Mouse (Mus musculus): ENCODE data around the gene Zeb2. TPM values are rescaled to one million over a fixed set of nuclear protein-coding genes. Genes with fewer than 3 reads are reported as not detected.

The Zeb2 gene
- polyA plus RNA-seq, 1 experiment: 25.6 TPM

- 46% methylated on average over 4 of the region's 4 CpGs for WGBS
- no peaks in the 10 kb centered on the region for H3K4me1 ChIP-seq (ENCODE audit: control insufficient read depth, insufficient read depth, low read length)
These were observed 140.7 kb downstream of the Zeb2 start for GRCm38 (mm10) chr2:44976484-44976883.

GRCm38 (mm10) chr2:44973828-44974227 lies 143.4 kb downstream of the Zeb2 start:
- no peak for DNase-seq
- no peaks in the 10 kb centered on the region for H3K27me3 ChIP-seq (replicated peaks; ENCODE audit: control insufficient read depth, insufficient read depth, low read length)
- TF ChIP-seq POLR2A (IDR thresholded peaks at IDR 0.05; ENCODE audit: low read depth, low read length) (no peak), CTCF (conservative IDR thresholded peaks at IDR 0.05; ENCODE audit: insufficient read depth, insufficient read length, low read depth, low read length) (no peak)
- H3K4me1 ChIP-seq (ENCODE audit: control insufficient read depth, insufficient read depth, low read length): no peaks in the 10 kb centered on the region
- H3K27ac ChIP-seq (ENCODE audit: insufficient read depth, low read depth, low read length): no peak overlapping the region
- no peak overlapping the region for H3K4me3 ChIP-seq (ENCODE audit: insufficient read depth, low read depth, low read length)
- 85% methylated on average over 6 of the region's 6 CpGs for WGBS
- no peaks in the 10 kb centered on the region for H3K36me3 ChIP-seq (ENCODE audit: control insufficient read depth, insufficient read depth, low read length)

More at GRCm38 (mm10) chr2:44976484-44976883, 140.7 kb downstream of the Zeb2 start:
- TF ChIP-seq CTCF (conservative IDR thresholded peaks at IDR 0.05; ENCODE audit: insufficient read depth, insufficient read length, low read depth, low read length): no peak
- no peak for TF ChIP-seq POLR2A (IDR thresholded peaks at IDR 0.05; ENCODE audit: low read depth, low read length)
- Histone ChIP-seq H3K36me3 (ENCODE audit: control insufficient read depth, insufficient read depth, low read length) (no peaks in the 10 kb centered on the region), H3K27me3 (replicated peaks; ENCODE audit: control insufficient read depth, insufficient read depth, low read length) (no peaks in the 10 kb centered on the region), H3K27ac (ENCODE audit: insufficient read depth, low read depth, low read length) (no peak overlapping the region), H3K4me3 (ENCODE audit: insufficient read depth, low read depth, low read length) (no peak overlapping the region)
- no peak for DNase-seq

DNA sequence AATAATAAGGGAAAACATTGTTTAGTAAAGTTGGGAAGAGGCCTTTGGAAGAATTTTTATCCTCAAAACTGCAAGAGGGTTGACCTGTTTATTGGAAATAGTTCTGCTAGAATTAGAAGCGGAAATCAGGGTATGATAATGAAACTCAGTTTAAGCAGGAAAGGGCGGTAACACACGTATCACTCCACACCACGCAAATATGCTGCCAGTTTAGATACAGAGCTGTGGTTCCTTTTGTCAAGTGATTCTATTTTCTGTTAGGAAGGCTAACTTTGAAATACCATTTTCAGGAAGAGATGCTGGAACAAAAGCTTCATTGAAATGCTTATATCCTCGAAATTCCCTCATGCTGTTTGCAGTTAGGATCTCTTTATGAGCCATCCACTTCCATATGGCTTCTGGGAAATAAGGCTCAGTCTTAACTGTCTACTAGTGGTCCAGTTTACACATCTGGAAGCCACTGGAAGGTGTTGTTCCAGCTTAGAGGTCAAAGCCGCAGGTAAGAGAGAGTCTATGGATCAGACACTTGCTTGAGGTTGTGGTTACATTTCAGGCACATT lies 147.0 kb downstream of the Zeb2 start:
- no peaks in the 10 kb centered on the region for H3K27me3 ChIP-seq (replicated peaks; ENCODE audit: control insufficient read depth, insufficient read depth, low read length)
- TF ChIP-seq CTCF (conservative IDR thresholded peaks at IDR 0.05; ENCODE audit: insufficient read depth, insufficient read length, low read depth, low read length) (no peak), POLR2A (IDR thresholded peaks at IDR 0.05; ENCODE audit: low read depth, low read length) (no peak)
- no peak overlapping the region for H3K4me3 ChIP-seq (ENCODE audit: insufficient read depth, low read depth, low read length)
- H3K36me3 ChIP-seq (ENCODE audit: control insufficient read depth, insufficient read depth, low read length): no peaks in the 10 kb centered on the region
- 93% methylated on average over 6 of the region's 6 CpGs for WGBS
- no peak overlapping the region for H3K27ac ChIP-seq (ENCODE audit: insufficient read depth, low read depth, low read length)
- no peaks in the 10 kb centered on the region for H3K4me1 ChIP-seq (ENCODE audit: control insufficient read depth, insufficient read depth, low read length)
- no peak for DNase-seq

GRCm38 (mm10) chr2:44969640-44970039 lies 147.6 kb downstream of the Zeb2 start:
- TF ChIP-seq POLR2A (IDR thresholded peaks at IDR 0.05; ENCODE audit: low read depth, low read length) (no peak), CTCF (conservative IDR thresholded peaks at IDR 0.05; ENCODE audit: insufficient read depth, insufficient read length, low read depth, low read length) (no peak)
- Histone ChIP-seq H3K4me3 (ENCODE audit: insufficient read depth, low read depth, low read length) (no peak overlapping the region), H3K36me3 (ENCODE audit: control insufficient read depth, insufficient read depth, low read length) (no peaks in the 10 kb centered on the region), H3K4me1 (ENCODE audit: control insufficient read depth, insufficient read depth, low read length) (no peaks in the 10 kb centered on the region), H3K27me3 (replicated peaks; ENCODE audit: control insufficient read depth, insufficient read depth, low read length) (no peaks in the 10 kb centered on the region), H3K27ac (ENCODE audit: insufficient read depth, low read depth, low read length) (no peak overlapping the region)
- WGBS: 96% methylated on average over 1 of the region's 1 CpGs
- DNase-seq: no peak

DNA sequence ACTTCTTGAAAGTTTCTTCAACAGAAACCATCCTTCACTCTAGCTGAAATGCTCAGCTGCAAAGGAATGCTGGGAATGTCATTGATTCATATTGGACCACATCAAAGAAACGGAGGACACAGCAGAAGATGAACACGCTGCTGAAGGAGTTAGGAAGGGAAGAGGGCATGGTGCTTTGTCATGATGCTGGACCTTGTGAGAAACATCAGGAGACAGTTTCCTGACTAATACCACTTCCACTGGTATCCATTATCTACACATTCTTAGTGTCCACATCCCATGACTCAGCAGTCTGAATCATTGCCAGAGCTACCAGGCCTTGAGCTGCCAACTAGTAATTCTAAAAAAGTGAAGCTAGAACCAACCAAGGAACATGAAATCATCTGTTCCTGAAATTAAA lies 148.0 kb downstream of the Zeb2 start:
- H3K36me3 ChIP-seq (ENCODE audit: control insufficient read depth, insufficient read depth, low read length): no peaks in the 10 kb centered on the region
- H3K27me3 ChIP-seq (replicated peaks; ENCODE audit: control insufficient read depth, insufficient read depth, low read length): no peaks in the 10 kb centered on the region
- no peak for DNase-seq
- H3K4me3 ChIP-seq (ENCODE audit: insufficient read depth, low read depth, low read length): no peak overlapping the region
- TF ChIP-seq POLR2A (IDR thresholded peaks at IDR 0.05; ENCODE audit: low read depth, low read length) (no peak), CTCF (conservative IDR thresholded peaks at IDR 0.05; ENCODE audit: insufficient read depth, insufficient read length, low read depth, low read length) (no peak)
- no peaks in the 10 kb centered on the region for H3K4me1 ChIP-seq (ENCODE audit: control insufficient read depth, insufficient read depth, low read length)
- H3K27ac ChIP-seq (ENCODE audit: insufficient read depth, low read depth, low read length): no peak overlapping the region
- 77% methylated on average over 2 of the region's 2 CpGs for WGBS

GRCm38 (mm10) chr2:44965834-44966555 lies 151.2 kb downstream of the Zeb2 start:
- WGBS: 64% methylated on average over 2 of the region's 2 CpGs
- H3K27ac ChIP-seq (ENCODE audit: insufficient read depth, low read depth, low read length): no peak overlapping the region

DNA sequence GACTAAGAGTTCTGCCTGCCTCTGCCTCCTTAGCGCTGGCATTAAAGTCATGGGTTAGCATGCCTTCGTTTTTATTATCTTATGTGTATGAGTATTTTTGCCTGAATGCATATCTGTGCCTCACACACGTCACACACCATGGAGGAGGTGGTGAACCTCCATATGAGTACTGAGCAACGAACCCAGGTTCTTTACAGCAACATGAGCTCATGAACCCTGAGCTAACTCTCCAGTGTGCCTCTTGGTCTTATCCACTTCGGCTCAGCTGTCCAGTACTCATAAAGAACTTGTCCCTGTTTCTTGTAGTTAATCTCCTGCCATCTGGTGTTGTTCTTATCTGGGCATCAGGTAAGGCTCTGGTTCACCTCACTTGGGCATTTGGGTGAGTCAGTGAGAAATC lies 154.6 kb downstream of the Zeb2 start:
- no peak for DNase-seq
- WGBS: 91% methylated on average over 5 of the region's 5 CpGs
- no peaks in the 10 kb centered on the region for H3K36me3 ChIP-seq (ENCODE audit: control insufficient read depth, insufficient read depth, low read length)
- H3K4me3 ChIP-seq (ENCODE audit: insufficient read depth, low read depth, low read length): no peak overlapping the region
- no peak for TF ChIP-seq POLR2A (IDR thresholded peaks at IDR 0.05; ENCODE audit: low read depth, low read length)
- TF ChIP-seq CTCF (conservative IDR thresholded peaks at IDR 0.05; ENCODE audit: insufficient read depth, insufficient read length, low read depth, low read length): no peak
- H3K27ac ChIP-seq (ENCODE audit: insufficient read depth, low read depth, low read length): no peak overlapping the region
- no peaks in the 10 kb centered on the region for H3K4me1 ChIP-seq (ENCODE audit: control insufficient read depth, insufficient read depth, low read length)
- H3K27me3 ChIP-seq (replicated peaks; ENCODE audit: control insufficient read depth, insufficient read depth, low read length): no peaks in the 10 kb centered on the region

More at GRCm38 (mm10) chr2:44965834-44966555, 151.2 kb downstream of the Zeb2 start:
- Histone ChIP-seq H3K27me3 (replicated peaks; ENCODE audit: control insufficient read depth, insufficient read depth, low read length) (no peaks in the 10 kb centered on the region), H3K4me3 (ENCODE audit: insufficient read depth, low read depth, low read length) (no peak overlapping the region), H3K36me3 (ENCODE audit: control insufficient read depth, insufficient read depth, low read length) (no peaks in the 10 kb centered on the region), H3K4me1 (ENCODE audit: control insufficient read depth, insufficient read depth, low read length) (no peaks in the 10 kb centered on the region)
- no peak for TF ChIP-seq CTCF (conservative IDR thresholded peaks at IDR 0.05; ENCODE audit: insufficient read depth, insufficient read length, low read depth, low read length)
- TF ChIP-seq POLR2A (IDR thresholded peaks at IDR 0.05; ENCODE audit: low read depth, low read length): no peak
- DNase-seq: no peak
